Mouse (Mus musculus): ENCODE measurements around the gene AI661453.

Gene AI661453

GRCm38 (mm10) chr17:47441296-47442051, 5.1 kb downstream of the AI661453 start:
- peak; percentile 46 for DNase-seq

GRCm38 (mm10) chr17:47442271-47442670, 5.9 kb downstream of the AI661453 start:
- DNase-seq: no peak

- DNase-seq: no peak
Observed at GRCm38 (mm10) chr17:47444113-47444512, 7.7 kb downstream of the AI661453 start.

GRCm38 (mm10) chr17:47445518-47445917, 9.1 kb downstream of the AI661453 start:
- DNase-seq: no peak

- no peak for DNase-seq
Observed at GRCm38 (mm10) chr17:47446025-47446424, 9.6 kb downstream of the AI661453 start.

- DNase-seq: no peak
Observed at GRCm38 (mm10) chr17:47446561-47446960, 10.1 kb downstream of the AI661453 start.

GRCm38 (mm10) chr17:47448523-47449372, 12.3 kb downstream of the AI661453 start:
- DNase-seq: no peak

- DNase-seq: no peak
Observed at GRCm38 (mm10) chr17:47449432-47449831, 13.0 kb downstream of the AI661453 start.

GRCm38 (mm10) chr17:47450239-47450638, 13.8 kb downstream of the AI661453 start:
- no peak for DNase-seq

- peak; percentile 61 for DNase-seq
Observed at GRCm38 (mm10) chr17:47450880-47451565, 14.6 kb downstream of the AI661453 start.

GRCm38 (mm10) chr17:47452886-47453285, 16.5 kb downstream of the AI661453 start:
- DNase-seq: peak; percentile 32

GRCm38 (mm10) chr17:47454675-47455074, 18.3 kb downstream of the AI661453 start:
- peak; percentile 28 for DNase-seq

GRCm38 (mm10) chr17:47458310-47458709, 21.9 kb downstream of the AI661453 start:
- DNase-seq: no peak

- DNase-seq: no peak
Observed at GRCm38 (mm10) chr17:47458936-47459335, 22.5 kb downstream of the AI661453 start.

- no peak for DNase-seq
Observed at GRCm38 (mm10) chr17:47459341-47459919, 23.0 kb downstream of the AI661453 start.

GRCm38 (mm10) chr17:47461688-47462087, 25.3 kb downstream of the AI661453 start:
- no peak for DNase-seq

- DNase-seq: no peak
Observed at GRCm38 (mm10) chr17:47462209-47462608, 25.8 kb downstream of the AI661453 start.

- no peak for DNase-seq
Observed at GRCm38 (mm10) chr17:47462728-47463388, 26.4 kb downstream of the AI661453 start.

- DNase-seq: no peak
Observed at GRCm38 (mm10) chr17:47464248-47464965, 28.0 kb downstream of the AI661453 start.

GRCm38 (mm10) chr17:47465016-47465415, 28.6 kb downstream of the AI661453 start:
- DNase-seq: no peak

GRCm38 (mm10) chr17:47466284-47466683, 29.9 kb downstream of the AI661453 start:
- DNase-seq: no peak

GRCm38 (mm10) chr17:47467659-47468058, 31.2 kb downstream of the AI661453 start:
- DNase-seq: no peak
